Mouse (Mus musculus) C2C12 (cell line): ENCODE data around the gene Pet100.

Source experiments
- CTCF ChIP-seq: IDR thresholded peaks from one replicate; pipeline ENCODE4 v1.5.1; 2011; ENCODE audit not compliant: control insufficient read depth, insufficient read depth, insufficient read length
- MAX ChIP-seq: IDR thresholded peaks from one replicate; pipeline ENCODE4 v1.6.1; 2011; ENCODE audit warnings: mild to moderate bottlenecking, control low read depth
- MYOG ChIP-seq: IDR thresholded peaks from one replicate; pipeline ENCODE4 v1.6.1; 2011; ENCODE audit not compliant: control insufficient read depth, insufficient read length; ENCODE audit errors: extremely low read depth
- USF1 ChIP-seq: IDR thresholded peaks from one replicate; pipeline ENCODE4 v1.6.1; 2011; ENCODE audit warnings: low read depth, mild to moderate bottlenecking, control low read depth, moderate library complexity

GRCm38 (mm10) chr8:3652845-3653244 lies 31.5 kb downstream of the Pet100 start:
- TF ChIP-seq CTCF, result no peak
- TF ChIP-seq MAX, result no peak
- TF ChIP-seq MYOG, result no peak
- no peak for TF ChIP-seq USF1
